Mouse (Mus musculus): ENCODE data around the gene Fbxo8. TPM values are rescaled to one million over a fixed set of nuclear protein-coding genes. Genes with fewer than 3 reads are reported as not detected.

The Fbxo8 gene
- polyA plus RNA-seq, 1 experiment = 40.9 TPM

DNA sequence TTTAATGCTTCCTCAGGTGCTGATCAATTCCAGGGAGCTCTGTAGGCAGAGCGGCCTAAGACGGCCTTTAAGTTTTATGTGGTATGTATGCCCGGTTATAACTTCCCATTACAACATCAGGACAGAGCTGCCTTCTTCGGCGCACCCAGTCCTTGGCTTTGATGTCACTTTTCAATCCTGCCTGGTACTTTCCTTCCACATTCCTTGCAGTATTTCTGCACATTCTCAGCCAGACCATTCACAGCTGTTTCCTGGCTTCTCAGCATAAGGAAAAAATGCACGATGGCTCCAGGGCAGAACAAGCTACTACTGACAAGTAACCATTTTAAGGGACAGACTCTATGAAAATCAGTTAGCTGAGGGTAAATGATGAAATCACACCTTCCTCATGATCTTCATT, 22.0 kb upstream of the Fbxo8 start:
- no peak for DNase-seq
- 91% methylated on average over 6 of the region's 6 CpGs for WGBS
- Histone ChIP-seq H3K27me3 (ENCODE audit: control insufficient read depth, insufficient read depth, low read length) (no peaks in the 10 kb centered on the region), H3K27ac (ENCODE audit: insufficient read depth, low read length) (no peak overlapping the region), H3K4me1 (ENCODE audit: control insufficient read depth, insufficient read depth, low read length) (no peaks in the 10 kb centered on the region), H3K4me3 (replicated peaks; ENCODE audit: insufficient read depth, low read depth, low read length) (no peak overlapping the region)
- TF ChIP-seq POLR2A (IDR thresholded peaks at IDR 0.05; ENCODE audit: borderline replicate concordance, insufficient read depth, low read length) (no peak), CTCF (IDR thresholded peaks at IDR 0.05; ENCODE audit: borderline replicate concordance, insufficient read depth, low read depth, low read length) (no peak)

DNA sequence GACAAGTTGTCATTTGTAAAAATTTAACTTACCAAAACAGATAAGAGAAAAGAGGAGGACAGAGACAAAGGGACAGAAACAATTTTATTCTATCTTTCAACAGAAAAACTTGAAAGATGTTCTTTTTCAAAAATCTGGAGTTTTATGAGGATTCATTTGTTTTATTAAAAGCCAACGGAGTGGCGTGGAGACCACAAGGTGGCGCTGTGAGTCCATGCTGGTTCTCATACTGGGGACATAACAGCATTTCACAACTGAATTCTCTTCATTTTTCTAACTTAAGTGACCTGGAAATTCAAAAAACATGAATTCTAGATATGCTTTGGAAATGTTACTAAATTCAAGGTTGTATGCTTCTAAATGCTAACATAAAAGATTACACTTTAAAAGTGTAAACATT, 20.5 kb upstream of the Fbxo8 start:
- peak; percentile 17 to 46 for DNase-seq
- no peak overlapping the region for H3K27ac ChIP-seq (ENCODE audit: insufficient read depth, low read length)
- no peak overlapping the region for H3K4me3 ChIP-seq (replicated peaks; ENCODE audit: insufficient read depth, low read depth, low read length)
- 6% methylated on average over 3 of the region's 3 CpGs for WGBS
- H3K27me3 ChIP-seq (ENCODE audit: control insufficient read depth, insufficient read depth, low read length) = no peaks in the 10 kb centered on the region
- TF ChIP-seq CTCF (IDR thresholded peaks at IDR 0.05; ENCODE audit: borderline replicate concordance, insufficient read depth, low read depth, low read length) (peak; percentile 82), POLR2A (IDR thresholded peaks at IDR 0.05; ENCODE audit: borderline replicate concordance, insufficient read depth, low read length) (no peak)
- no peaks in the 10 kb centered on the region for H3K4me1 ChIP-seq (ENCODE audit: control insufficient read depth, insufficient read depth, low read length)

DNA sequence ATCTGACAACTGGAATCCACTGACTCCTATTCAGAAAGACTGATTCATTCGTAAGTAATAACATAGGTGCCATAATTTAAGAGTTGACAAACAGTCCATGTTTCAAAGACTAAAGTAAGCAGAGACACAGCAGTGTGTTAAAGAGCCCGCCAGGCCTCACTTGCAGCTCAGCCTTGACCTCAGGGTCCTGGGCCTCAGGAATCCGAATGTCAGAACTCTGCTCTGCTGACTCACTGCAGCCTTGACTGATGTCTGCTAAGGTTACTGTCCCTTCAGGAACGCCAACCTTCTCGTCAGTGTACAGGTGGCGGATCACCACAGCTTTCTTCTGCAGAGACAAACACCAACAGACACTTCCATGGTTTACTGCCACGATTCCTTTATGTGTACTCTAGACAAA, 10.2 kb upstream of the Fbxo8 start:
- 90% methylated on average over 7 of the region's 7 CpGs for WGBS
- Histone ChIP-seq H3K4me3 (replicated peaks; ENCODE audit: insufficient read depth, low read depth, low read length) (no peak overlapping the region), H3K27me3 (ENCODE audit: control insufficient read depth, insufficient read depth, low read length) (no peaks in the 10 kb centered on the region), H3K27ac (ENCODE audit: insufficient read depth, low read length) (no peak overlapping the region), H3K4me1 (ENCODE audit: control insufficient read depth, insufficient read depth, low read length) (no peaks in the 10 kb centered on the region)
- DNase-seq = no peak
- no peak for TF ChIP-seq POLR2A (IDR thresholded peaks at IDR 0.05; ENCODE audit: borderline replicate concordance, insufficient read depth, low read length)

DNA sequence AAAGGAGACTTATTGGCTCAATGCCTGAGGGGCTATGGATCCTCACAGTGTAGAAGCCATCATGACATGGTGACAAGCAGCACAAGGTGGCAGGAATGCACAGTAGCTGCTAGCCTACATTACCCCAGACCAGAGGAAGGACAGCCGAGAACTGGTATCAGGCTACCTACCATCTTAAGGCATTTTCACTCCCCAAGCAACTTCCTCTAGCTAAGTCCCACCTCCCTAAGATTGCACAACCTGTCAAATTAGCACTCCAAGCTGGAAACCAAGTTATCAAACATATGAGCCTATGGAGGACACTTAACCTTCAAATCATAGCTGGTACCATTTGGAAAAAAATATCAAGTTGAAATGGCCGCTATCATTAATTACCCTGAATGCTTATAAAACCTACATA, 3.0 kb upstream of the Fbxo8 start:
- Histone ChIP-seq H3K4me1 (ENCODE audit: control insufficient read depth, insufficient read depth, low read length) (peaks cover 3% of the 10 kb centered on the region), H3K27me3 (ENCODE audit: control insufficient read depth, insufficient read depth, low read length) (no peaks in the 10 kb centered on the region), H3K27ac (ENCODE audit: insufficient read depth, low read length) (no peak overlapping the region), H3K4me3 (replicated peaks; ENCODE audit: insufficient read depth, low read depth, low read length) (no peak overlapping the region)
- TF ChIP-seq CTCF (IDR thresholded peaks at IDR 0.05; ENCODE audit: borderline replicate concordance, insufficient read depth, low read depth, low read length) (no peak), POLR2A (IDR thresholded peaks at IDR 0.05; ENCODE audit: borderline replicate concordance, insufficient read depth, low read length) (no peak)
- no peak for DNase-seq
- 93% methylated on average over 2 of the region's 2 CpGs for WGBS

DNA sequence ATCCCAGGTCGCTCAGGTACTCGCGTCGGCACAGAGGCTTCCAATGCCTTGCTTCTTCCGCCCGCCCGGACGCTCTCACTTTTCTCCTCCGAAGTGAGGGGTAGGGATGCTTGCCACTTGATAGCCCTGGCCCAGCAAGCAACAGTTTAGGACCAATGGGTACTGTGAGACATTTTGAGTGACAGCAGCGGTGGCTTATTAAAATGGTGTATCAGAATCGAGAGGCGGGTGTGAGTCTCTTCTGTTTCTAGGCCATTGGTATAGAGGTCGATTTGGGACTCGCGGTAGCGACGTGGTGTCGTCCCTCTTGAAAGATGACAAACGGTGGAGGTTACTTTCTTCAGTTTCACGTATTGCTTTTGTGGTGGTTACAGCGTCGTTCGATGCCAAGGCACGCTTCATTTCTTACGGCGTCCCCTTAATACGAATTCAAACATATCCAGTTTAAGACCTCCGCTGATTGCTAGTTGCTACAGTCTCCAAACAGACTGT, 517 bp downstream of the Fbxo8 start:
- peak; percentile 87 to 91 for DNase-seq
- Histone ChIP-seq H3K4me1 (ENCODE audit: control insufficient read depth, insufficient read depth, low read length) (peaks cover 3% of the 10 kb centered on the region), H3K4me3 (replicated peaks; ENCODE audit: insufficient read depth, low read depth, low read length) (peak overlapping the region; percentile 83), H3K27ac (ENCODE audit: insufficient read depth, low read length) (peak overlapping the region; percentile 79), H3K27me3 (ENCODE audit: control insufficient read depth, insufficient read depth, low read length) (no peaks in the 10 kb centered on the region)
- TF ChIP-seq CTCF (IDR thresholded peaks at IDR 0.05; ENCODE audit: borderline replicate concordance, insufficient read depth, low read depth, low read length) (no peak), POLR2A (IDR thresholded peaks at IDR 0.05; ENCODE audit: borderline replicate concordance, insufficient read depth, low read length) (no peak)
- WGBS = under 1% methylated on average over 28 of the region's 28 CpGs

DNA sequence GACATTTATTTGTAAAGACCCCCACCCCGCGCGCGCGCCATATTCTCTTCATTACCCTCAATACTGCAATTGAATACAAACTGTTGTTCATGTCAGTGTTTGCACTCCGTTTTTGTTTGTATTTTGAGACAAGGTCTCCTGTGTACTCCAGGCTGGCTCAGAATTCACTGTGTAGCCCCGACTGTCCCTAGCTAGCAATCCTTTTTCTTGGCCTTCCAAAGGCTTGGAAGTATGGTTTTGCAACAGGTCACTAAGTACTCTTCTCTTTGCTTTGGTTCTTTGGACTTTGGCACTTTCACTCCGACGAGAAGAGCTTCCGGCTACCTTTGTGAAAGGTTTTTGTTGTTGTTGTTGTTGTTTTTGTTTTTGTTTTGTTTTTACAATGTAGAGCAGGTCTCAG, 1.2 kb downstream of the Fbxo8 start:
- TF ChIP-seq CTCF (IDR thresholded peaks at IDR 0.05; ENCODE audit: borderline replicate concordance, insufficient read depth, low read depth, low read length) = no peak
- TF ChIP-seq POLR2A (IDR thresholded peaks at IDR 0.05; ENCODE audit: borderline replicate concordance, insufficient read depth, low read length) = no peak
- peak in 1 of 2 experiments; percentile 6 for DNase-seq
- WGBS = 22% methylated on average over 10 of the region's 10 CpGs
- Histone ChIP-seq H3K4me3 (replicated peaks; ENCODE audit: insufficient read depth, low read depth, low read length) (peak overlapping the region; percentile 83), H3K27me3 (ENCODE audit: control insufficient read depth, insufficient read depth, low read length) (no peaks in the 10 kb centered on the region), H3K4me1 (ENCODE audit: control insufficient read depth, insufficient read depth, low read length) (peaks cover 3% of the 10 kb centered on the region), H3K27ac (ENCODE audit: insufficient read depth, low read length) (no peak overlapping the region)

DNA sequence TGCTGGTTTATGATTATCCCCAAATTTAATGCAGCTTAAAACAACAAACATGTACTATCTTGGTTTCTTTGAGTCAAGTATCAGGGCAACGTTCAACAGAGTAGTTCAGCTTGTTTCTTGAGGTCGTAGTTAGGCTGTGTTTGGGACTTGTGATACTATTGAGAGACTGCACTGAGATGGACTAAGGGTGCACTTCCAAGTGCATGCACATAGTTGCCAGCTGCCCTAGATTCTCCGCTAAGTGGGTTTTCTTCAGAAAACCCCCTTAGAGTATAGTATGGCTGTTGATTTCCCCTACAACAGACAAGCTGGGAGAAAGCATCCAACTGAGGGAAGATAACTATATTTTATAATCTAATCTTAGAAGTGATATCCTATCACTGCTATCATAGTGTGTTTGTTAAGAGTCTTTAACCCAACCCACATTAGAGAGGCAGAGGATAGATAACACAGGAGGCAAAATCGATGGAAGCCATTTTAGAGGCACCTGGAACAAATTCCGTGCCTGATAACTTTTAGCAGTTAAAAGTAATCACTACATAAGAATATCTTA, 1.7 kb downstream of the Fbxo8 start:
- H3K4me3 ChIP-seq (replicated peaks; ENCODE audit: insufficient read depth, low read depth, low read length) = peak overlapping the region; percentile 20

DNA sequence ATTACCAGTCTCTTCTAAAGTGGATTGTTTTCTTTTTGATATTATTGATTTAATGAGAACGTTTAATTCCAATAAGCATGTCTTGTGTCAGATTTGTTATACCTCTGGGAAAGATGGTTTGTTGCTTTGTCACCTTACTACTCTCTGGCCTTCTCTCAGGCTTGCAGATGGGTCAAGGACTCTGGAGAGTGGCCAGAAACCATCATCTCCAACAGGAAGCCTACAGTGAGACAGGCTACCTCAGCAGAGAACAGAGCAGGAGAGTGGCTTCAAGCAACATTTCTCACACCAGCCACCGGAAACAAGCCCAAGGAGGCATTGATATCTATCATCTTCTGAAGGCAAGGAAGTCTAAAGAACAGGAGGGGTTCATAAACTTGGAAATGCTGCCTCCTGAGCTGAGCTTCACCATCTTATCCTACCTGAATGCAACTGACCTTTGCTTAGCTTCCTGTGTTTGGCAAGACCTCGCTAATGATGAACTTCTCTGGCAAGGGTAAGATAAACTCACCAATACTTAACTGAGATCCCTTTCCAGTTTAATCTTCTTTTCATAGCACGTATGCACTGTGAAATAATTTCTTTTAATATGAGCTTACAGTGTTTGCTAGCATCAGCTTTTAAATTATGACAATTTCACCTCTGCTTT, 13.6 kb downstream of the Fbxo8 start:
- WGBS = 54% methylated on average over 4 of the region's 4 CpGs
- Histone ChIP-seq H3K27me3 (ENCODE audit: control insufficient read depth, insufficient read depth, low read length) (no peaks in the 10 kb centered on the region), H3K4me3 (replicated peaks; ENCODE audit: insufficient read depth, low read depth, low read length) (no peak overlapping the region), H3K4me1 (ENCODE audit: control insufficient read depth, insufficient read depth, low read length) (peaks cover 5% of the 10 kb centered on the region; the same call in 1 of the 2 replicates), H3K27ac (ENCODE audit: insufficient read depth, low read length) (no peak overlapping the region)
- peak; percentile 41 to 72 for DNase-seq
- TF ChIP-seq CTCF (IDR thresholded peaks at IDR 0.05; ENCODE audit: borderline replicate concordance, insufficient read depth, low read depth, low read length) = no peak
- no peak for TF ChIP-seq POLR2A (IDR thresholded peaks at IDR 0.05; ENCODE audit: borderline replicate concordance, insufficient read depth, low read length)

More for the DNA sequence above, 1.7 kb downstream of the Fbxo8 start:
- WGBS = 62% methylated on average over 5 of the region's 5 CpGs
- DNase-seq = no peak
- Histone ChIP-seq H3K27me3 (ENCODE audit: control insufficient read depth, insufficient read depth, low read length) (no peaks in the 10 kb centered on the region), H3K4me1 (ENCODE audit: control insufficient read depth, insufficient read depth, low read length) (peaks cover 3% of the 10 kb centered on the region), H3K27ac (ENCODE audit: insufficient read depth, low read length) (no peak overlapping the region)
- no peak for TF ChIP-seq CTCF (IDR thresholded peaks at IDR 0.05; ENCODE audit: borderline replicate concordance, insufficient read depth, low read depth, low read length)
- no peak for TF ChIP-seq POLR2A (IDR thresholded peaks at IDR 0.05; ENCODE audit: borderline replicate concordance, insufficient read depth, low read length)

Measured in cerebellum, adult 2 months (tissue).